Mouse (Mus musculus) ES-Bruce4 (cell line): ENCODE results near the gene Klc1. TPM values are rescaled to one million over a fixed set of nuclear protein-coding genes. Genes with fewer than 3 reads are reported as not detected.
A peak's percentile ranks its signal among the peaks of the same experiment; 100 is the strongest.

Source experiments
- H3K27ac ChIP-seq: 2 replicates; pipeline ENCODE4 v1.5.1; 2012; ENCODE audit warnings: low read length, inconsistent platforms; ENCODE audit not compliant: insufficient read depth
- H3K27me3 ChIP-seq: 2 replicates; pipeline ENCODE4 v1.6.1; 2012; ENCODE audit warnings: mild to moderate bottlenecking, low read length, inconsistent platforms; ENCODE audit not compliant: control insufficient read depth, poor library complexity, insufficient read depth, severe bottlenecking
- H3K36me3 ChIP-seq: 2 replicates; pipeline ENCODE4 v1.6.1; 2012; ENCODE audit warnings: inconsistent platforms, mild to moderate bottlenecking, low read length, moderate library complexity; ENCODE audit not compliant: control insufficient read depth, poor library complexity, insufficient read depth, severe bottlenecking
- H3K4me1 ChIP-seq: one replicate; pipeline ENCODE4 v1.8.1; 2011; ENCODE audit warnings: low read length; ENCODE audit not compliant: control insufficient read depth, insufficient read depth
- H3K4me3 ChIP-seq: 2 replicates; pipeline ENCODE4 v1.5.1; 2011; ENCODE audit warnings: low read depth, mild to moderate bottlenecking, low read length
- H3K9ac ChIP-seq: 2 replicates; pipeline ENCODE4 v1.6.1; 2012; ENCODE audit warnings: low read depth, mild to moderate bottlenecking, inconsistent platforms; ENCODE audit not compliant: poor library complexity, severe bottlenecking
- H3K9me3 ChIP-seq: replicated peaks from 2 replicates; pipeline ENCODE4 v1.6.1; 2012; ENCODE audit warnings: mild to moderate bottlenecking, low read length, inconsistent platforms; ENCODE audit not compliant: control insufficient read depth, poor library complexity, insufficient read depth, severe bottlenecking
- CTCF ChIP-seq: IDR thresholded peaks from one replicate; pipeline ENCODE4 v1.8.1; 2011; ENCODE audit warnings: low read depth, low read length
- EP300 ChIP-seq: IDR thresholded peaks from 2 replicates; pipeline ENCODE4 v1.6.1; 2011; ENCODE audit warnings: low read depth, low read length; ENCODE audit not compliant: insufficient read depth
- POLR2A ChIP-seq: IDR thresholded peaks from one replicate; pipeline ENCODE4 v1.8.1; 2011; ENCODE audit warnings: low read length; ENCODE audit not compliant: insufficient read depth
- polyA plus RNA-seq: library from polyadenylated mRNA; stranded (reverse); fragments of >200 nt; gene quantifications from 2 replicates; pipeline ENCODE4 v1.2.4, GENCODE M21; 2011; ENCODE audit warnings: low read depth; ENCODE audit not compliant: missing spikeins, insufficient read depth, insufficient read length

Klc1 gene
- polyA plus RNA-seq, 1 experiment = 92.2 TPM

GRCm38 (mm10) chr12:111814769-111815762 lies 56.4 kb downstream of the Klc1 start:
- Histone ChIP-seq H3K4me3 (peak overlapping the region; percentile 87), H3K27ac (no peak overlapping the region), H3K4me1 (no peaks in the 10 kb centered on the region), H3K9me3 (no peaks in the 10 kb centered on the region), H3K9ac (peak overlapping the region; percentile 89), H3K36me3 (no peaks in the 10 kb centered on the region), H3K27me3 (no peaks in the 10 kb centered on the region)
- no peak for TF ChIP-seq POLR2A
- TF ChIP-seq EP300 = no peak
- no peak for TF ChIP-seq CTCF

GRCm38 (mm10) chr12:111816528-111816927 lies 57.9 kb downstream of the Klc1 start:
- no peaks in the 10 kb centered on the region for H3K4me1 ChIP-seq
- no peaks in the 10 kb centered on the region for H3K9me3 ChIP-seq
- H3K4me3 ChIP-seq = no peak overlapping the region
- H3K36me3 ChIP-seq = no peaks in the 10 kb centered on the region
- no peak overlapping the region for H3K27ac ChIP-seq
- no peak overlapping the region for H3K9ac ChIP-seq
- TF ChIP-seq CTCF (no peak), POLR2A (no peak), EP300 (no peak)
- no peaks in the 10 kb centered on the region for H3K27me3 ChIP-seq

- H3K9me3 ChIP-seq = no peaks in the 10 kb centered on the region
- H3K9ac ChIP-seq = no peak overlapping the region
- H3K4me3 ChIP-seq = no peak overlapping the region
- H3K27ac ChIP-seq = no peak overlapping the region
- H3K27me3 ChIP-seq = no peaks in the 10 kb centered on the region
- H3K4me1 ChIP-seq = no peaks in the 10 kb centered on the region
- H3K36me3 ChIP-seq = no peaks in the 10 kb centered on the region
- TF ChIP-seq POLR2A = no peak
- no peak for TF ChIP-seq CTCF
- TF ChIP-seq EP300 = no peak
Measured at GRCm38 (mm10) chr12:111816967-111817366, 58.3 kb downstream of the Klc1 start.

GRCm38 (mm10) chr12:111817991-111818390 lies 59.3 kb downstream of the Klc1 start:
- no peak overlapping the region for H3K4me3 ChIP-seq
- no peak overlapping the region for H3K27ac ChIP-seq
- no peak overlapping the region for H3K9ac ChIP-seq
- TF ChIP-seq CTCF (no peak), EP300 (no peak), POLR2A (no peak)
- H3K36me3 ChIP-seq = no peaks in the 10 kb centered on the region
- H3K9me3 ChIP-seq = no peaks in the 10 kb centered on the region
- no peaks in the 10 kb centered on the region for H3K27me3 ChIP-seq
- H3K4me1 ChIP-seq = no peaks in the 10 kb centered on the region

- TF ChIP-seq POLR2A (no peak), EP300 (no peak), CTCF (no peak)
- Histone ChIP-seq H3K9me3 (no peaks in the 10 kb centered on the region), H3K4me1 (no peaks in the 10 kb centered on the region), H3K27me3 (no peaks in the 10 kb centered on the region), H3K27ac (no peak overlapping the region), H3K36me3 (no peaks in the 10 kb centered on the region; the same call in 1 of the 2 replicates), H3K4me3 (no peak overlapping the region), H3K9ac (no peak overlapping the region)
Measured at GRCm38 (mm10) chr12:111819936-111820335, 61.3 kb downstream of the Klc1 start.

GRCm38 (mm10) chr12:111820708-111821107 lies 62.1 kb downstream of the Klc1 start:
- Histone ChIP-seq H3K9ac (no peak overlapping the region), H3K4me1 (no peaks in the 10 kb centered on the region), H3K27ac (no peak overlapping the region), H3K36me3 (peaks cover 3% of the 10 kb centered on the region; the same call in 1 of the 2 replicates), H3K9me3 (no peaks in the 10 kb centered on the region), H3K27me3 (no peaks in the 10 kb centered on the region), H3K4me3 (no peak overlapping the region)
- no peak for TF ChIP-seq CTCF
- TF ChIP-seq POLR2A = no peak
- TF ChIP-seq EP300 = no peak
